Mouse (Mus musculus): ENCODE measurements around the gene E430018J23Rik. TPM values are rescaled to one million over a fixed set of nuclear protein-coding genes. Genes with fewer than 3 reads are reported as not detected.
"Not testable (repeated sequence)": the region's sequence is repeated elsewhere in the genome, so short reads cannot be mapped to it uniquely, and the experiment has no call there.

E430018J23Rik gene
- polyA plus RNA-seq, 1 experiment from 2014 or later: 6.8 TPM

DNA sequence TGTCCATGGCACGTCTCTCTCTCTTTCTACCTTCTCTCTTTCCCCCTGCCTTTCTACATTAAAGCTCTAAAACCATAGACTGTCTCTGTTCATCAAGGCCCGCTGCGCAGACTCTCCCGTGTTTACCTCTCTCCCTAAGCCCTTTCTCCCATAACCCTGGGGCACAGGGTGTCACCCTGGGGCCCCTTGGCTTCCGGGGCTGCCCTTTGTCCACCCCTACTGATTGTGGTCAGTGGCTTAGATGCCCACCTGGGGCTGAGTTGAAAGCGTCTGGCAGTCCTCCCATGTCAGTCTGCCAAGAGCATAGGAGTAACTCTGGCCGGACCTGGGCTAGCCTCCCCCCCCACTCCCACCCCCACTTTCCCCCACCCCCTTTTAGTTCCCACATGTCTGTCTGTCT lies 3.1 kb downstream of the E430018J23Rik start:
- Histone ChIP-seq H3K9ac (ENCODE audit: low read length) (no peak overlapping the region), H3K4me2 (ENCODE audit: low read depth, low read length, severe bottlenecking) (no peak overlapping the region)

DNA sequence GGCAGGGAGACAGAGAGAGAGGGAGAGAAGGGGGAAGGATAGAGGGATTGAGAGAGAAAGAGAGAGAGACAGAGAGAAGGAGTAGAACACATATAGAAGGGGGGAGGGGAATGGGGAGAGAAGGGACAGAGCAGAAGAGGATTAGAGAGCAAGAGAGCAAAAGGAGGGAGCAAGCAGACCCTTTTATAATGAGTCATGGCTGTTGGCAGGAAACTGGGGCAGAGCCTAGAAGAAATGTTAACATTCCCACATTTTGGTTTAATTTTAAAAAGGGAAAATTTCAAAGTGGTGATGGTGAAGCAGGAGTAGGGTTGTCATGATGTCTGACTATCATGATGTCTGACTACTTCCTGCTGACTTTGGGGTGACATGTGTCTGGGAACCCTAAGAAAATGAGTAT lies 5.2 kb downstream of the E430018J23Rik start:
- H3K9ac ChIP-seq (ENCODE audit: low read length); H3K27me3 ChIP-seq (ENCODE audit: control insufficient read depth, insufficient read depth, low read length); H3K4me1 ChIP-seq (replicated peaks; ENCODE audit: control insufficient read depth, insufficient read depth, low read length); H3K4me3 ChIP-seq (ENCODE audit: low read depth, low read length); H3K4me2 ChIP-seq (ENCODE audit: low read depth, low read length, severe bottlenecking); H3K36me3 ChIP-seq (ENCODE audit: control insufficient read depth, insufficient read depth, low read length); H3K9me3 ChIP-seq (ENCODE audit: control insufficient read depth, low read length); ATAC-seq (replicated peaks; ENCODE audit: low FRiP score); H3K27ac ChIP-seq (ENCODE audit: low read depth, low read length); DNase-seq (ENCODE audit: low spot score): not testable (repeated sequence)

More for the DNA sequence above, 3.1 kb downstream of the E430018J23Rik start:
- WGBS: 74% methylated on average over 7 of the region's 7 CpGs
- H3K4me3 ChIP-seq (ENCODE audit: low read depth, low read length): no peak overlapping the region
- no peaks in the 10 kb centered on the region for H3K36me3 ChIP-seq (ENCODE audit: control insufficient read depth, insufficient read depth, low read length)
- no peak for DNase-seq (ENCODE audit: low spot score)
- no peak for ATAC-seq (replicated peaks; ENCODE audit: low FRiP score)
- H3K4me1 ChIP-seq (replicated peaks; ENCODE audit: control insufficient read depth, insufficient read depth, low read length): no peaks in the 10 kb centered on the region
- H3K27me3 ChIP-seq (ENCODE audit: control insufficient read depth, insufficient read depth, low read length): no peaks in the 10 kb centered on the region
- H3K27ac ChIP-seq (ENCODE audit: low read depth, low read length): no peak overlapping the region
- no peaks in the 10 kb centered on the region for H3K9me3 ChIP-seq (ENCODE audit: control insufficient read depth, low read length)

DNA sequence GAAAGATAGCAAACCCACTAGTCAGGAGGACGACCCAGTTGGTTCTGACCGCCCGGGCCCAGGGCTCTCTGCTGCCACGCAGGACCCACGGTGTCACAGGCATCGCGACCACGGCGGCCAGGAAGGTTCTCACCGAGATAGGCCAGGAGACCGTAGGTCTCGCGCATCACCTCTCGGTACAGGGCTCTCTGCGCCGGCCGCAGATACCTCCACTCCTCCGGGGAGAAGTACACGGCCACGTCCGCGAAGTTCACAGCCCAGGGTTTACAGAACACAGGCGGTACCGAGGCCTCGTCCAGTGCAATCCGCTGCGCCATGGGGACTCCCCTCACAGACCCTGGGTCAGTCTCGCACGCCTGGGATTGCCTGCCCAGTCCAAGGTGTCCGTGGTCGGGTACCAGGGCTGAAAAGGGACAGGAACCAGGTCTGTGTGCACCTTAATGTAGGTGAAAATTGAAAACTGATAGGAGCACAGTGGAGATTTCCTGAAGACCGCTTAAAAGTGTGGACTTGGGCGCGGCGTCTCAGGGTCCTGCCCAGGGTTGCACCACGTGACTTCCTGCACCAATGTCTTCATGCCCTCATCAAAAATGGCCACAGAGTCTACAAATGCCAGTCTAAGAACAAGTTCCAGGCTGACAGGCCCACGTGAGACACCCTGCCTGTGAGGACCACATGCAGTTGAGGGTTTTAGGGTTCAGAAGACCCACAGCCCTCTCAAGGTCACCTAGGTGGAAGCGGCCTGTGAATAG lies 6.6 kb downstream of the E430018J23Rik start, which contains the start of gene 9130019O22Rik:
Gene 9130019O22Rik (minus strand): TSS at position 526 of the 752 bp plus-strand sequence.
- WGBS: 20% methylated on average over 38 of the region's 38 CpGs
- H3K36me3 ChIP-seq (ENCODE audit: control insufficient read depth, insufficient read depth, low read length): peaks cover 2% of the 10 kb centered on the region; the same call in 1 of the 2 replicates
- H3K4me2 ChIP-seq (ENCODE audit: low read depth, low read length, severe bottlenecking): peak within 1 kb of the TSS; percentile 65
- no peaks in the 10 kb centered on the region for H3K4me1 ChIP-seq (replicated peaks; ENCODE audit: control insufficient read depth, insufficient read depth, low read length)
- H3K27ac ChIP-seq (ENCODE audit: low read depth, low read length): no peak within 1 kb of the TSS
- H3K27me3 ChIP-seq (ENCODE audit: control insufficient read depth, insufficient read depth, low read length): no peaks in the 10 kb centered on the region
- DNase-seq (ENCODE audit: low spot score) (peak; percentile 82), ATAC-seq (replicated peaks; ENCODE audit: low FRiP score) (peak; percentile 86)
- peak within 1 kb of the TSS; percentile 48 for H3K4me3 ChIP-seq (ENCODE audit: low read depth, low read length)
- peak within 1 kb of the TSS; percentile 62 for H3K9ac ChIP-seq (ENCODE audit: low read length)
- no peaks in the 10 kb centered on the region for H3K9me3 ChIP-seq (ENCODE audit: control insufficient read depth, low read length)

DNA sequence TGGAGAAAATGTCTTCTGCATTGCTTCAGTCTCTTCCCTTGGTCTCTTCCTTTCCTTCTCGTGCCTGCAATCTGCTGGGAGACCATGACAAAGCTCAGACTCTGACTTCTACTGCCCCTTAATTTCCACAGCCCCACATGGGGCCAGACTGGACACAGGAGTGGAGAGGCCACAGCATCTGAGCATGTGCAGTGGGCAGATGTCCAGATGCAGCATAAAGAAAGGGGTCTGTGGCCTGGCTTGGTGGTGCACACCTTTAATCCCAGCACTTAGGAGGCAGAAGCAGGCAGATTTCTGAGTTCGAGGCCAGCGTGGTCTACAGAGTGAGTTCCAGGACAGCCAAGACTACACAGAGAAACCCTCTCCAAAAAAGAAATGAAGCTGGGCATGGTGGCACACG lies 7.9 kb downstream of the E430018J23Rik start:
- H3K27ac ChIP-seq (ENCODE audit: low read depth, low read length); DNase-seq (ENCODE audit: low spot score): not testable (repeated sequence)
- WGBS: 93% methylated on average over 4 of the region's 4 CpGs

DNA sequence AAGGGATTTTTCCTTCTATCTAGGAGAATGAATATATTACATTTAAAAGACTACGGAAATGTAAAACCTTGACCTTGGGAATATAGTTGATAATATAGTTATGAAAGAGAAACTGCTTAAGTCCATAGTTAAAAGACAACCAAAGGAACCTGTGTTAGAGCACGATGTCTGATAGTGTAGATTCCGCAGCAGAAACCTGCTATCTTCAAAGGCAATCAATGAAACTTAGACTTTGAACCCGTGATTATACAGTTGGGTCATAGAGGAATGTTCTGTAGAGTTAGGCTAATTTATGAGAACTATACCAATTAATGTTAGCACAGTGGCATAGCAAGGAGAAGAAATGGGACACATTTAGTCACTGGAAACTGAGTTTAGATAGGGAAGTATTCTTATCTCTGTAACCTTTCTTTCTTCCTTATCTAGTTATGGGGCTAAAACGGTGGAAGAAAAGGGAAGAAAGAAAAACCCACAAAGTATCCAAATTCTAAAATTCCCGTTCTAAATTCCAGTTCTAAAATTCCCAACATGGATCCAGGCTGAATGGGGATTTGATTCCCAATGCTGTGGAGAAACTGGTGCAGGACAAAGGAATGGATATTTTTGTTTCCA lies 15.0 kb downstream of the E430018J23Rik start:
- WGBS: 81% methylated on average over 6 of the region's 6 CpGs
- no peak overlapping the region for H3K9ac ChIP-seq (ENCODE audit: low read length)
- H3K27me3 ChIP-seq (ENCODE audit: control insufficient read depth, insufficient read depth, low read length): no peaks in the 10 kb centered on the region
- no peaks in the 10 kb centered on the region for H3K4me1 ChIP-seq (replicated peaks; ENCODE audit: control insufficient read depth, insufficient read depth, low read length)
- H3K4me2 ChIP-seq (ENCODE audit: low read depth, low read length, severe bottlenecking): no peak overlapping the region
- DNase-seq (ENCODE audit: low spot score) (no peak), ATAC-seq (replicated peaks; ENCODE audit: low FRiP score) (no peak)
- no peak overlapping the region for H3K27ac ChIP-seq (ENCODE audit: low read depth, low read length)
- no peak overlapping the region for H3K4me3 ChIP-seq (ENCODE audit: low read depth, low read length)
- no peaks in the 10 kb centered on the region for H3K9me3 ChIP-seq (ENCODE audit: control insufficient read depth, low read length)
- no peaks in the 10 kb centered on the region; the same call in 1 of the 2 replicates for H3K36me3 ChIP-seq (ENCODE audit: control insufficient read depth, insufficient read depth, low read length)

More for the DNA sequence above, 7.9 kb downstream of the E430018J23Rik start:
- H3K9ac ChIP-seq (ENCODE audit: low read length); H3K4me2 ChIP-seq (ENCODE audit: low read depth, low read length, severe bottlenecking); ATAC-seq (replicated peaks; ENCODE audit: low FRiP score); H3K36me3 ChIP-seq (ENCODE audit: control insufficient read depth, insufficient read depth, low read length); H3K27me3 ChIP-seq (ENCODE audit: control insufficient read depth, insufficient read depth, low read length); H3K4me3 ChIP-seq (ENCODE audit: low read depth, low read length); H3K9me3 ChIP-seq (ENCODE audit: control insufficient read depth, low read length); H3K4me1 ChIP-seq (replicated peaks; ENCODE audit: control insufficient read depth, insufficient read depth, low read length): not testable (repeated sequence)

DNA sequence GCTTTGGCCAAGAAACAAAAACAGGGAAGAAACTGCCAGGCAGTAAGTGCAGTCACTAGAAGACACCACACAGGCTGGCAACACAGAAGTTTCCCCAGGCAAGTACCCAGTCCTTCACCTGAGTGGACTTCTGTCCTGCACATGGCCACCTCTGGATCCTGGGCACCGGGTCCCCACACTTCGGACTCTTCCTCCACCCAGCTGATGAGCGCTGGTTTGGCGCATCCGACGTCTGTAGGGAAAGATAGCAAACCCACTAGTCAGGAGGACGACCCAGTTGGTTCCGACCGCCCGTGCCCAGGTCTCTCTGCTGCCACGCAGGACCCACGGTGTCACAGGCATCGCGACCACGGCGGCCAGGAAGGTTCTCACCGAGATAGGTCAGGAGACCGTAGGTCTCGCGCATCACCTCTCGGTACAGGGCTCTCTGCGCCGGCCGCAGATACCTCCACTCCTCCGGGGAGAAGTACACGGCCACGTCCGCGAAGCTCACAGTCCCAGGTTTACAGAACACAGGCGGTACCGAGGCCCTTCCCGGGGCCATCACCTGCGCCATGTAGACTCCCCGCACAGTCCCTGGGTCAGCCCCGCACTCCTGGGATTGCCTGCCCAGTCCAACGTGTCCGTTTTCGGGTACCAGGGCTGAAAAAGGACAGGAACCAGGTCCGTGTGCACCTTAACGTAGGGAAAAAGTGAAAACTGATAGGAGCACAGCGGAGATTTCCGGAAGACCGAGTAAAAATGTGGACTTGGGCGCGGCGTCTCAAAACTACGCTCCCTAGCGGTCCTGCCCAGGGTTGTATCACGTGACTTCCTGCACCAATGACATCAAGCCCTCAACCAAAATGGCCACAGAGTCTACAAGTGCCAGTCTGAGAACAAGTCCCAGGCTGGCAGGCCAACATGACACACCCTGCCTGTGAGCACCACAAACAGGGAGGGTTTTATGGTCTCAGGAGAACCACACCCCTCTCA lies 17.9 kb downstream of the E430018J23Rik start, which contains the start of gene Zfp747:
Gene Zfp747 (minus strand): TSS at position 780 of the 975 bp plus-strand sequence.
- not testable (repeated sequence) for H3K9me3 ChIP-seq (ENCODE audit: control insufficient read depth, low read length); H3K27me3 ChIP-seq (ENCODE audit: control insufficient read depth, insufficient read depth, low read length); H3K27ac ChIP-seq (ENCODE audit: low read depth, low read length); H3K4me1 ChIP-seq (replicated peaks; ENCODE audit: control insufficient read depth, insufficient read depth, low read length); H3K36me3 ChIP-seq (ENCODE audit: control insufficient read depth, insufficient read depth, low read length)
- ATAC-seq (replicated peaks; ENCODE audit: low FRiP score) (peak; percentile 95), DNase-seq (ENCODE audit: low spot score) (peak; percentile 90)
- peak within 1 kb of the TSS; percentile 65 for H3K4me3 ChIP-seq (ENCODE audit: low read depth, low read length)
- 2% methylated on average over 48 of the region's 49 CpGs for WGBS
- H3K9ac ChIP-seq (ENCODE audit: low read length): peak within 1 kb of the TSS; percentile 71
- H3K4me2 ChIP-seq (ENCODE audit: low read depth, low read length, severe bottlenecking): peak within 1 kb of the TSS; percentile 75

DNA sequence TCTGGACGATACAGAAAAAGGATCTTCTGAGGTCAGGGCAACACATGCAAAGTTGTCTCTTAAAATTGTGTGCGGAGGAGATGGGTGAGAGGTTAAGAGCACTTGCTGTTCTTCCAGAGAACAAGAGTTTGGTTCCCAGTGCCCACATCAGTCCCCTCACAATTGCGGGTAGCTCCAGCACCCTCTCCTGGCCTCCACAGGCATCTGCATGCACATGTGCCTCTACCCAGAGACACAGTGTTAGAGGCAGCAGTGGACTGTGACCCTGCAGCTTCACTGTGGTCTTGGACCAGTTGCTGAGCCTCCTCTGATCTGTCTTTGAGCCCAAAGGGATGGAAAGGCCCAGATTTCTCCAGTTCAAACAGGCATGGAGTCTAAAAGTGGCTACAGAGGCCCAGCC lies 21.6 kb downstream of the E430018J23Rik start:
- H3K9ac ChIP-seq (ENCODE audit: low read length); H3K27ac ChIP-seq (ENCODE audit: low read depth, low read length); H3K4me3 ChIP-seq (ENCODE audit: low read depth, low read length); ATAC-seq (replicated peaks; ENCODE audit: low FRiP score); DNase-seq (ENCODE audit: low spot score); H3K27me3 ChIP-seq (ENCODE audit: control insufficient read depth, insufficient read depth, low read length); H3K36me3 ChIP-seq (ENCODE audit: control insufficient read depth, insufficient read depth, low read length); H3K4me1 ChIP-seq (replicated peaks; ENCODE audit: control insufficient read depth, insufficient read depth, low read length); H3K4me2 ChIP-seq (ENCODE audit: low read depth, low read length, severe bottlenecking); H3K9me3 ChIP-seq (ENCODE audit: control insufficient read depth, low read length): not testable (repeated sequence)
- 70% methylated on average over 3 of the region's 3 CpGs for WGBS

DNA sequence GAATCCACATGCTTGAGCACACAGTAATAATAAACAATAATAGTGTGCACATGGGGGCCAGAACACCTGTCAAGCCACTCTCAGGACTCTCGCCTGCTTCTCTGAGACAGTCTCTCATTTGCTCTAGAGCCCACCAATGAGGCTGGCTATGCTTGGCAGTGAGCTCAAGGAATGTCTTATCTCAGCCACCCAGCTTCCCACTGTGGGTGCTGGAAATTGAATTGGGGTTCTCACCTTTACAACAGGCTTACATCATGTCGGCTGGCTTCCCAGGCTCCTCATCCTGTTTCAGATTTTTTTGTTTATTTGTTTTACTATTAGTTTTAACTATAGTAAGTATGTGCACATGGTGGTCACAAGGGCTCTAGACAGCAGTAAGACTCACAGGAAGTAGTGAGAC lies 22.2 kb downstream of the E430018J23Rik start:
- 89% methylated on average over 2 of the region's 2 CpGs for WGBS
- Histone ChIP-seq H3K27me3 (ENCODE audit: control insufficient read depth, insufficient read depth, low read length) (no peaks in the 10 kb centered on the region), H3K4me3 (ENCODE audit: low read depth, low read length) (no peak overlapping the region), H3K27ac (ENCODE audit: low read depth, low read length) (no peak overlapping the region), H3K9ac (ENCODE audit: low read length) (no peak overlapping the region), H3K4me2 (ENCODE audit: low read depth, low read length, severe bottlenecking) (no peak overlapping the region), H3K4me1 (replicated peaks; ENCODE audit: control insufficient read depth, insufficient read depth, low read length) (no peaks in the 10 kb centered on the region), H3K36me3 (ENCODE audit: control insufficient read depth, insufficient read depth, low read length) (no peaks in the 10 kb centered on the region), H3K9me3 (ENCODE audit: control insufficient read depth, low read length) (no peaks in the 10 kb centered on the region)
- DNase-seq (ENCODE audit: low spot score) (no peak), ATAC-seq (replicated peaks; ENCODE audit: low FRiP score) (no peak)
